Mouse (Mus musculus): ENCODE data around the gene Csrp3. TPM values are rescaled to one million over a fixed set of nuclear protein-coding genes. Genes with fewer than 3 reads are reported as not detected.

The Csrp3 gene
- polyA plus RNA-seq, 1 experiment from 2014 or later, result 1.5 TPM

- no peaks in the 10 kb centered on the region for H3K27me3 ChIP-seq (ENCODE audit: low read depth, poor library complexity, severe bottlenecking)
- H3K27ac ChIP-seq, result no peak overlapping the region
- peaks cover 79% of the 10 kb centered on the region for H3K36me3 ChIP-seq
- H3K9me3 ChIP-seq (replicated peaks), result no peaks in the 10 kb centered on the region
- 88% methylated on average over 4 of the region's 4 CpGs for WGBS
- H3K4me3 ChIP-seq, result no peak overlapping the region
- DNase-seq (ENCODE audit: low spot score), result no peak
- H3K4me1 ChIP-seq, result no peaks in the 10 kb centered on the region
Observed at GRCm38 (mm10) chr7:48806587-48806986, 41.2 kb downstream of the Csrp3 start.

DNA sequence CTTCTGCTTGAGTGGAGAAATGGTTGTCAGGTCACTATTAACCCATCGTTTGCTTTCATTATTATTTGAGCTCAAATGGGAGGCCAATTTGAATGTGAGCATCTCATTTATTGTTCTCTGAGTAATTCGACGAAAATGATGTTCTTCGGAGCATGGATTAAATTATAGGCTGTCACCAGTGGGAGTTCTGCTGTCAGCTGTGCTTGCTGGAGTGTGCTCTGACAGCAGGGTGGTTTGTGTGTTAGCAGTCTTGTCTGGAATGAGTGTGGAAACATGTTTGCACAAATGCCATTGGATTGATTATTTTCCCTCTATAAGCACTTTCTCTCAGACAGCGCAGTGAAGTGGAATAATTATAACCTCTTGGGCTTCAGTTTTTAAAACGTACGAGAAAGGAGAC lies 44.5 kb downstream of the Csrp3 start:
- Histone ChIP-seq H3K4me3 (no peak overlapping the region), H3K27ac (no peak overlapping the region), H3K9me3 (replicated peaks) (no peaks in the 10 kb centered on the region), H3K36me3 (peaks cover 68% of the 10 kb centered on the region), H3K27me3 (ENCODE audit: low read depth, poor library complexity, severe bottlenecking) (no peaks in the 10 kb centered on the region), H3K4me1 (no peaks in the 10 kb centered on the region)
- no peak for DNase-seq (ENCODE audit: low spot score)
- 92% methylated on average over 7 of the region's 7 CpGs for WGBS

- Histone ChIP-seq H3K9me3 (replicated peaks) (no peaks in the 10 kb centered on the region), H3K27me3 (ENCODE audit: low read depth, poor library complexity, severe bottlenecking) (no peaks in the 10 kb centered on the region), H3K27ac (no peak overlapping the region), H3K4me3 (no peak overlapping the region), H3K4me1 (no peaks in the 10 kb centered on the region), H3K36me3 (peaks cover 21% of the 10 kb centered on the region)
- 88% methylated on average over 3 of the region's 3 CpGs for WGBS
- no peak for DNase-seq (ENCODE audit: low spot score)
Observed at GRCm38 (mm10) chr7:48795130-48795529, 52.7 kb downstream of the Csrp3 start.

DNA sequence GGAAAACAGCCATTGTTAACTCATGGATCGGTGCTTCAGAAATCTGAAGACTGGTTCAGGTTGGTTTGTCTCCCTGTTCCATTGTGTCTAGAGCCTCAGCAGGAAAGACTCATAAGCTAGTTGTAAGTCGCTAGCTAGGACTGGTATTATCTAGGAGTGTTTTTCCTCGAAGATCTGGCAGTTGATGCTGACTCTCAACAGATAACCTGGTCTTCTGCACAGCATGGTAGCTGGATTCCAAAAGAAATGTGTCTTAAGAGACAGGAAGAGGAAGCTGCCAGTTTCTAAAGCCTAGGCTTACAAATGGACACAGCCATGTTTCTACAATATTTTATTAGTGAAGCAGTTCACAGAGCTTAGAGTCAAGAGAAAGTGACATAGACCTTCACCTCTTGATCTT lies 56.4 kb downstream of the Csrp3 start:
- Histone ChIP-seq H3K36me3 (peaks cover 13% of the 10 kb centered on the region), H3K9me3 (replicated peaks) (no peaks in the 10 kb centered on the region), H3K27me3 (ENCODE audit: low read depth, poor library complexity, severe bottlenecking) (no peaks in the 10 kb centered on the region), H3K4me1 (peaks cover 13% of the 10 kb centered on the region; the same call in 1 of the 2 replicates), H3K27ac (no peak overlapping the region), H3K4me3 (no peak overlapping the region)
- no peak for DNase-seq (ENCODE audit: low spot score)
- 91% methylated on average over 3 of the region's 3 CpGs for WGBS

DNA sequence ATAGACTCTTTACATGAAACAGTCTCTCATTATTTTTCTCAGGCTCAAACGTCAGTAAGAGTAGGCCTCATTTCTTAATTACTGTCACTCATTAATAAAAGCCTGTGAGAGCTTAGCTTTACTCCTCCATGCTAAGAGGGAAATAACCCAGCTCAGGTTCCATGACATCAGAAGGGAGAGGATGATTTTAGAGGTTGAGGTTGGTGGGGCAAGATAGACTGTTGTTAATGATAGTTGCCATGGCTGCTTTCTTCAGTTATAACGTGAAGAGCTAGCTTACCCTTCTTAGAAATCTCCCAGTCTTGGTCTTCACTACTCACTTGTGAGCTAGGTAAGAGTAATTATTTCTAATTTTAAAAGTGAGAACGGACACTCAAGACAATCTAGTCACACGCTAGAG lies 57.7 kb downstream of the Csrp3 start:
- no peaks in the 10 kb centered on the region for H3K9me3 ChIP-seq (replicated peaks)
- WGBS, result 77% methylated on average over 4 of the region's 4 CpGs
- peaks cover 5% of the 10 kb centered on the region for H3K36me3 ChIP-seq
- H3K27me3 ChIP-seq (ENCODE audit: low read depth, poor library complexity, severe bottlenecking), result no peaks in the 10 kb centered on the region
- peaks cover 13% of the 10 kb centered on the region; the same call in 1 of the 2 replicates for H3K4me1 ChIP-seq
- H3K27ac ChIP-seq, result no peak overlapping the region
- H3K4me3 ChIP-seq, result no peak overlapping the region
- no peak for DNase-seq (ENCODE audit: low spot score)

- Histone ChIP-seq H3K36me3 (peaks cover 5% of the 10 kb centered on the region), H3K4me3 (peak within 1 kb of the TSS; percentile 85), H3K4me1 (peaks cover 13% of the 10 kb centered on the region; the same call in 1 of the 2 replicates), H3K27me3 (ENCODE audit: low read depth, poor library complexity, severe bottlenecking) (no peaks in the 10 kb centered on the region), H3K9me3 (replicated peaks) (no peaks in the 10 kb centered on the region), H3K27ac (peak within 1 kb of the TSS; percentile 88)
- WGBS, result under 1% methylated on average over 57 of the region's 57 CpGs
- peak; percentile 93 for DNase-seq (ENCODE audit: low spot score)
Observed at GRCm38 (mm10) chr7:48788851-48789572, 58.8 kb downstream of the Csrp3 start, which contains the start of gene Zdhhc13. Gene Zdhhc13, plus strand, starts transcription at chr7:48789003.

GRCm38 (mm10) chr7:48788348-48788747 lies 59.5 kb downstream of the Csrp3 start:
- Histone ChIP-seq H3K4me1 (peaks cover 13% of the 10 kb centered on the region; the same call in 1 of the 2 replicates), H3K36me3 (peaks cover 5% of the 10 kb centered on the region; the same call in 1 of the 2 replicates), H3K27me3 (ENCODE audit: low read depth, poor library complexity, severe bottlenecking) (no peaks in the 10 kb centered on the region), H3K4me3 (peak overlapping the region; percentile 85), H3K9me3 (replicated peaks) (no peaks in the 10 kb centered on the region), H3K27ac (no peak overlapping the region)
- WGBS, result 66% methylated on average over 3 of the region's 3 CpGs
- DNase-seq (ENCODE audit: low spot score), result no peak

GRCm38 (mm10) chr7:48784773-48785523 lies 62.9 kb downstream of the Csrp3 start:
- Histone ChIP-seq H3K27ac (no peak overlapping the region), H3K9me3 (replicated peaks) (no peaks in the 10 kb centered on the region), H3K36me3 (no peaks in the 10 kb centered on the region), H3K4me3 (no peak overlapping the region), H3K27me3 (ENCODE audit: low read depth, poor library complexity, severe bottlenecking) (no peaks in the 10 kb centered on the region), H3K4me1 (peaks cover 12% of the 10 kb centered on the region; the same call in 1 of the 2 replicates)
- no peak for DNase-seq (ENCODE audit: low spot score)
- whole genome bisulfite sequencing, result 86% methylated on average over 11 of the region's 11 CpGs

- DNase-seq (ENCODE audit: low spot score), result no peak
- no peak overlapping the region for H3K4me3 ChIP-seq
- whole genome bisulfite sequencing, result 88% methylated on average over 4 of the region's 4 CpGs
- H3K36me3 ChIP-seq, result no peaks in the 10 kb centered on the region
- no peaks in the 10 kb centered on the region for H3K4me1 ChIP-seq
- no peak overlapping the region for H3K27ac ChIP-seq
- H3K9me3 ChIP-seq (replicated peaks), result no peaks in the 10 kb centered on the region
- H3K27me3 ChIP-seq (ENCODE audit: low read depth, poor library complexity, severe bottlenecking), result no peaks in the 10 kb centered on the region
Observed at GRCm38 (mm10) chr7:48782432-48782831, 65.4 kb downstream of the Csrp3 start.

Other genes starting within 250 kb of the Csrp3 start
- gene Mrgprb3, start 204.2 kb downstream of the Csrp3 start, polyA plus RNA-seq (2016; fragmentation: Nextera tagmentation; extraction: Ambion mirVana), result not detected in 2 replicates
- 27.0 and 31.1 TPM in 2 replicates for gene Zdhhc13, start 59.0 kb downstream of the Csrp3 start, polyA plus RNA-seq (2016; fragmentation: Nextera tagmentation; extraction: Ambion mirVana)
- 15.2 TPM in 2 replicates for gene E2f8, start 33.6 kb upstream of the Csrp3 start, polyA plus RNA-seq (2016; fragmentation: Nextera tagmentation; extraction: Ambion mirVana)
- gene Nav2, start 60.7 kb upstream of the Csrp3 start, polyA plus RNA-seq (2016; fragmentation: Nextera tagmentation; extraction: Ambion mirVana), result 7.2 and 8.3 TPM in 2 replicates

Measured in limb, embryonic 10.5 days (tissue).